8 mouse cellular contexts compared by ENCODE assay signal in the genomic region with DNA sequence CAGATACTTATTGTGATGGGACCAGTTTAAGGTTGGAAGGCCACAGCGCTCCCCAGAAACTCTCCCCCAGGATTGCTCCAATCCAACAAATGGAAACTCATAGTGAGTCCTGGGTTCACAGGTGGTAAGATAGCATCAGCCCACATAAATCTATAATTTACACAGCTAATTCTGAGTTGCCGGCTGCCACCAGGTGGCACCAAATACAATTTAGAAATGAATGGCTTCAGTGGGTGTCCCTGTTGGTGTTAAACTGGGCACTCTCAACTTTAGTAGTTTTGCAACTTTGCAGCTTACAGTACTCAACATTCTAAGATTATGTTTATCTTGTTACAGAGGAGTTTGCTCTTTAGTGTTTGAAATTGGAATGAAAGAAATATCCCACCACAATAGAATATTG.
DNase-seq lines count a peak whose midpoint lies in the region; ATAC-seq and TF ChIP-seq lines count a peak whose summit lies in the region.

No protein-coding gene starts in this region.

- no peak overlapping the region for H3K4me2 ChIP-seq in embryonic facial prominence, embryonic 11.5 days (ENCODE audit: low read depth, low read length)
- no peak overlapping the region for H3K4me2 ChIP-seq in lung, postnatal 0 days (replicated peaks; ENCODE audit: low read depth, low read length)

- H3K36me3 ChIP-seq in embryonic facial prominence, embryonic 11.5 days (replicated peaks; ENCODE audit: control insufficient read depth, insufficient read depth, low read depth, low read length) = no peaks in the 10 kb centered on the region
- H3K36me3 ChIP-seq in lung, postnatal 0 days (ENCODE audit: insufficient read depth, low read length) = no peaks in the 10 kb centered on the region

- no peaks in the 10 kb centered on the region for H3K4me1 ChIP-seq in embryonic facial prominence, embryonic 11.5 days (ENCODE audit: control insufficient read depth, insufficient read depth, low read length)
- no peaks in the 10 kb centered on the region for H3K4me1 ChIP-seq in lung, postnatal 0 days (ENCODE audit: insufficient read depth, low read depth, low read length)

- H3K27ac ChIP-seq in embryonic facial prominence, embryonic 11.5 days (replicated peaks; ENCODE audit: low read depth, low read length) = no peak overlapping the region
- H3K27ac ChIP-seq in lung, postnatal 0 days (ENCODE audit: low read length) = no peak overlapping the region

- peak; percentile 21 for DNase-seq in cerebellum, adult 11 months
- no peak for DNase-seq in cerebellum, adult 11-12 months
- peak; percentile 68 for DNase-seq in testis, postnatal 10 days (ENCODE audit: low spot score)
- DNase-seq in testis, postnatal 14 days (ENCODE audit: low spot score) = no peak
- DNase-seq in embryonic facial prominence, embryonic 11.5 days (ENCODE audit: low spot score) = peak; percentile 61
- peak; percentile 76 for DNase-seq in layer of hippocampus, adult 11-12 months (ENCODE audit: low spot score)
- peak; percentile 50 for DNase-seq in lung, postnatal 0 days (ENCODE audit: low spot score)
- peak; percentile 31 for DNase-seq in thymus, postnatal 0 days (ENCODE audit: low spot score)

- no peak for TF ChIP-seq EP300 in lung, postnatal 0 days (IDR thresholded peaks at IDR 0.05)

- ATAC-seq in embryonic facial prominence, embryonic 11.5 days (replicated peaks; ENCODE audit: insufficient number of reproducible peaks, low FRiP score, low TSS enrichment, low read depth) = no peak
- no peak for ATAC-seq in lung, postnatal 0 days

- no peaks in the 10 kb centered on the region for H3K27me3 ChIP-seq in embryonic facial prominence, embryonic 11.5 days (ENCODE audit: control insufficient read depth, insufficient read depth, low read length)
- no peaks in the 10 kb centered on the region for H3K27me3 ChIP-seq in lung, postnatal 0 days (replicated peaks; ENCODE audit: insufficient read depth, low read length)

- WGBS in embryonic facial prominence, embryonic 11.5 days = 20% methylated on average over 2 of the region's 2 CpGs
- WGBS in lung, postnatal 0 days = 14% methylated on average over 2 of the region's 2 CpGs

- no peak overlapping the region for H3K9ac ChIP-seq in embryonic facial prominence, embryonic 11.5 days (replicated peaks; ENCODE audit: low read length)
- H3K9ac ChIP-seq in lung, postnatal 0 days (replicated peaks; ENCODE audit: low read depth) = no peak overlapping the region

- no peaks in the 10 kb centered on the region for H3K9me3 ChIP-seq in embryonic facial prominence, embryonic 11.5 days (replicated peaks; ENCODE audit: control insufficient read depth, low read length)
- H3K9me3 ChIP-seq in lung, postnatal 0 days (ENCODE audit: low read length) = no peaks in the 10 kb centered on the region

- H3K4me3 ChIP-seq in embryonic facial prominence, embryonic 11.5 days (ENCODE audit: low read depth, low read length) = no peak overlapping the region
- H3K4me3 ChIP-seq in lung, postnatal 0 days (ENCODE audit: low read depth, low read length) = no peak overlapping the region

- TF ChIP-seq CTCF in lung, postnatal 0 days (IDR thresholded peaks at IDR 0.05) = peak; percentile 63

Comparison
In these comparisons a context has a peak if more than half of its experiments do, and no peak if none do; other contexts are left out.
1. DNase-seq: peak in cerebellum, adult 11 months (single experiment), testis, postnatal 10 days (single experiment), embryonic facial prominence, embryonic 11.5 days (single experiment), layer of hippocampus, adult 11-12 months (single experiment), lung, postnatal 0 days (single experiment) and thymus, postnatal 0 days (single experiment); none in cerebellum, adult 11-12 months (single experiment) and testis, postnatal 14 days (single experiment).